Mouse (Mus musculus): Measurements from ENCODE around the gene B3galt6. TPM values are rescaled to one million over a fixed set of nuclear protein-coding genes. Genes with fewer than 3 reads are reported as not detected.

The B3galt6 gene
- polyA plus RNA-seq, 1 experiment = 5.9 TPM

Other genes starting within 250 kb of the B3galt6 start
- 78.3 and 91.6 TPM in 2 replicates for gene Atad3a, start 231.6 kb downstream of the B3galt6 start, polyA plus RNA-seq (2012; rRNA removed)
- 10.6 and 36.8 TPM in 2 replicates for gene Vwa1, start 218.0 kb downstream of the B3galt6 start, polyA plus RNA-seq (2012; rRNA removed)
- 0.55 and 1.2 TPM in 2 replicates for gene Tmem88b, start 206.8 kb downstream of the B3galt6 start, polyA plus RNA-seq (2012; rRNA removed)
- not detected in 2 replicates for gene Ankrd65, start 202.2 kb downstream of the B3galt6 start, polyA plus RNA-seq (2012; rRNA removed)
- 73.4 and 84.4 TPM in 2 replicates for gene Mrpl20, start 189.8 kb downstream of the B3galt6 start, polyA plus RNA-seq (2012; rRNA removed)
- 45.9 and 63.9 TPM in 2 replicates for gene Ccnl2, start 180.2 kb downstream of the B3galt6 start, polyA plus RNA-seq (2012; rRNA removed)
- 123 and 143 TPM in 2 replicates for gene Aurkaip1, start 161.4 kb downstream of the B3galt6 start, polyA plus RNA-seq (2012; rRNA removed)
- 55.5 and 69.3 TPM in 2 replicates for gene Mxra8, start 153.0 kb downstream of the B3galt6 start, polyA plus RNA-seq (2012; rRNA removed)
- 73.8 and 106 TPM in 2 replicates for gene Dvl1, start 145.2 kb downstream of the B3galt6 start, polyA plus RNA-seq (2012; rRNA removed)
- gene Tas1r3, start 129.3 kb downstream of the B3galt6 start, polyA plus RNA-seq (2012; rRNA removed) = 1.3 and 1.9 TPM in 2 replicates
- gene Cptp, start 123.2 kb downstream of the B3galt6 start, polyA plus RNA-seq (2012; rRNA removed) = 51.3 and 55.5 TPM in 2 replicates
- gene Ints11, start 123.1 kb downstream of the B3galt6 start, polyA plus RNA-seq (2012; rRNA removed) = 36.6 and 36.7 TPM in 2 replicates
- gene Pusl1, start 100.9 kb downstream of the B3galt6 start, polyA plus RNA-seq (2012; rRNA removed) = 31.4 and 39.4 TPM in 2 replicates
- 9.5 and 16.3 TPM in 2 replicates for gene Acap3, start 100.8 kb downstream of the B3galt6 start, polyA plus RNA-seq (2012; rRNA removed)
- 77.4 and 92.8 TPM in 2 replicates for gene Ube2j2, start 48.8 kb downstream of the B3galt6 start, polyA plus RNA-seq (2012; rRNA removed)
- gene C1qtnf12, start 30.3 kb downstream of the B3galt6 start, polyA plus RNA-seq (2012; rRNA removed) = 77.0 and 151 TPM in 2 replicates
- gene Sdf4, start 223 bp upstream of the B3galt6 start, polyA plus RNA-seq (2012; rRNA removed) = 77.4 and 77.7 TPM in 2 replicates
- 7.4 and 8.8 TPM in 2 replicates for gene Tnfrsf4, start 21.2 kb upstream of the B3galt6 start, polyA plus RNA-seq (2012; rRNA removed)
- gene Tnfrsf18, start 33.5 kb upstream of the B3galt6 start, polyA plus RNA-seq (2012; rRNA removed) = 5.9 and 6.6 TPM in 2 replicates
- 6.6 and 9.2 TPM in 2 replicates for gene Ttll10, start 66.8 kb upstream of the B3galt6 start, polyA plus RNA-seq (2012; rRNA removed)
- gene 9430015G10Rik, start 117.3 kb upstream of the B3galt6 start, polyA plus RNA-seq (2012; rRNA removed) = 17.1 and 21.9 TPM in 2 replicates
- gene Rnf223, start 137.9 kb upstream of the B3galt6 start, polyA plus RNA-seq (2012; rRNA removed) = 0.22 and 0.25 TPM in 2 replicates
- 50.8 and 87.5 TPM in 2 replicates for gene Agrn, start 204.8 kb upstream of the B3galt6 start, polyA plus RNA-seq (2012; rRNA removed)
- gene Isg15, start 208.2 kb upstream of the B3galt6 start, polyA plus RNA-seq (2012; rRNA removed) = 31.7 and 56.0 TPM in 2 replicates
- 1.9 and 2.9 TPM in 2 replicates for gene AW011738, start 210.7 kb upstream of the B3galt6 start, polyA plus RNA-seq (2012; rRNA removed)
- gene Perm1, start 223.2 kb upstream of the B3galt6 start, polyA plus RNA-seq (2012; rRNA removed) = 0.14 and 0.20 TPM in 2 replicates
- 35.2 and 48.1 TPM in 2 replicates for gene Plekhn1, start 242.2 kb upstream of the B3galt6 start, polyA plus RNA-seq (2012; rRNA removed)
- gene Noc2l, start 243.4 kb upstream of the B3galt6 start, polyA plus RNA-seq (2012; rRNA removed) = 65.2 and 67.2 TPM in 2 replicates